Mouse (Mus musculus): ENCODE results near the gene Hsp90ab1.

Gene Hsp90ab1

DNA sequence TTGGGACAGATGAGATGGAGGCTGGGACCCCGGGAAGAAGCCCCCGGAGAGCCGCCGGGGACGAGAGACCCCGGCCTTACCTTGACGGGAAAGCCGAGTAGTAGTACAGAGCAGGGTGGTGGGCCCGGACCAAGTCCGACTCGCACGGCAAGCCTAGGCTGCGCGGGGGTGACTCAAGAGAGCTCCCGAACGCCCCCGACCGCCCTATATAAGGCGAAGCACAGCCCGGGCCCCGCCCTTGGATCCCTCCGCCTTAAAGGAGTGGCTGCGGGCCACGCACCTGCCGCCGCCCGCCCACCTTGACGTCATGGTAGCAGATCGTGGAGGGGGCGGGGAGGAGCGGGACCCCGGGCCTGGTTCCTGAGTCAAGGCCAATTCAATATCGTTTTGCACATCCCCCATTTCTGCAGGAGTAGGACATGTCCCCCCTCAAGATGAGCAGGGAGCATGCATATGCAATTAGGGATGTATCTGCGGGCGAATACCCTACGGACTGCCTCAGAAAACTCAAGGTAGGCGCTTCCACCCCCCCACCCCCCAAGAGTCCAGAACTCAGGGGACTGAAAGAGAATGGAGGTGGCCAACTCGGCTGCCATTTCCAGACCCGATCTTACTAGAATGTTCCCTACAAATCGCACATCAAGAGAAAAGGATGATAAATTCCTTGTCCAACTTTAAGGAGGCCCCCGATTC lies at the start of gene Hsp90ab1:
Hsp90ab1 (minus strand) TSS at position 185 of the 693 bp plus-strand sequence.
- peak; percentile 98 for DNase-seq (ENCODE audit: low spot score)

DNA sequence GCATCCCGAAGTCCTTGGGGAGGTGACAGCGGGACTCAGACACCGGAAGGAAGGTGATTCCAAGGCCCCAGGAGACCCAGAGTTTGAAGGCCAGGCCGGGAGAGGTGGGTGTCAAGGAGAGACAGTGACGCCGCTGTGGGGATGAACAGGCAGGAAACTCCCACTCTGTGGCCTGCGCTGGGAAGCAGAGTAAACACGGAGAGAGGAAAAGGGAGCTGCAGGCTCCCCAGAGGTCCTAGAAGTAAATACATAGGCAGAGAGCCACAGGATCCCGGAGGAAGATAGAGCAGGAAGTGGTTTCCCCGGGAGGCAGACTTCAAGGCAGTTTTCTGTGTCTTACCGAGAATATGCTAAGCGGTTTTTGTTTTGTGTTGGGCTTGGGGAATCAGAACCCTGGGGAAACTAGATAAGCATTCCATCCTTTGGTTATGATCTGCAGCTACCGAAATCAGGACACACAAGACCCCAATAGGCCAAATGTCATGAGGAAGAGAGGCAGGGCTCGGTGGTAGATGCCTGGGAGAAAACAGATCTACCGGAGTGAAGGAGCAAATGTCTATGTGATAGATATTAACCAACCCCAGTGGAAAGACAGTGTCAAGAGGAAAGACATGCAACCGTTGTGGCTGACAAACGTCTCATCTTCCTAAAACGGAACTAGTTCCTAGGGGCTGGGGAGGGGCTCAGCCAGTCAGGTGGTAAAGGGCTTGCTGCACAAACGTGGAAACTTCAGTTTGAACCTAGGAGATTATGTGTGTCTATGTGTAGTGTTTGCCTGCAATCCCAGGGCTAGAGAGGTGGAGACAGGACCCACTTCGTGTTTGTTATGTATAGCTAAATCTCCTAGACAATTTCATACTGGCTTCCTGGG lies 46.5 kb upstream of the Hsp90ab1 start:
- DNase-seq (ENCODE audit: low spot score), result peak; percentile 29

DNA sequence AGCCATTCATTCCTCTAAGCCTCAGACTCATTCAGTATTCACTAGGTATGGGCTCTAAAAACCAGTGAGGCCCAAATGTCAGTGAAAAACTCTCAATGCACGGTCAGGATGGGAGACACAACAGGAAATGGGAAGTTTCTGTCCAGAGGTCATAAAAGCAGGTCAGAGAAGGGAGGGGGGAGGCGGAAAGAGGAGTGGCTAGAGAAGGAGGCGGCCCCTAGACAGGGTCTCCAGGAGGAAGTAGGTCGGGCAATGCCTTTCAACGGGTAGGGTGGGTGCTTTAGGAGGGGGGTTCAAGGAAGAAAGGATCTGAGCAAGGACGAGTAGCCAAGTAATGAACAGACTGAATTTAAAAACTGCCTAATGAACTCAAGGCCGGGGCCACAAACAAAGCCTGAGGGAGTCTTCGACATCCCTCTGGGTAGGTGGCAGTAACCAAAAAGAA lies 45.9 kb upstream of the Hsp90ab1 start:
- peak; percentile 51 for DNase-seq (ENCODE audit: low spot score)

DNA sequence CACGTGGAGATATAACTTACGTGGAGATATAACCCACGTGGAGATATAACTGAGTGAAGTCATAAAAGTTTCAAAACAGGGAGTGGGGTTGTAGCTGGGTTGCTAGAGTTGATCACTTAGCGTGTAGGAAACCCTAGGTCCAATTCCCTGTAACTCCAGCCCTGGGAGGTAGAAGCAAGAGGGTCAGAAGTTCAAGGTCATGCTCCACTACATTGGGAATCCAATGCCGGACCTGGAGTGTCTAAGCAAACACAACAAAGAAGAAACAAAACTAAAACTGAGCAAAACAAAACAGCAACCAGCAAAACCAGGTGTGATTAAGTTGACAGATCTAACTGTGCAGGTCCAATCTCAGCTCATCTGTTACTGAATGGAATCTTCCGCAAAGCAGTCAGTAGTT lies 44.6 kb upstream of the Hsp90ab1 start:
- DNase-seq (ENCODE audit: low spot score), result no peak

DNA sequence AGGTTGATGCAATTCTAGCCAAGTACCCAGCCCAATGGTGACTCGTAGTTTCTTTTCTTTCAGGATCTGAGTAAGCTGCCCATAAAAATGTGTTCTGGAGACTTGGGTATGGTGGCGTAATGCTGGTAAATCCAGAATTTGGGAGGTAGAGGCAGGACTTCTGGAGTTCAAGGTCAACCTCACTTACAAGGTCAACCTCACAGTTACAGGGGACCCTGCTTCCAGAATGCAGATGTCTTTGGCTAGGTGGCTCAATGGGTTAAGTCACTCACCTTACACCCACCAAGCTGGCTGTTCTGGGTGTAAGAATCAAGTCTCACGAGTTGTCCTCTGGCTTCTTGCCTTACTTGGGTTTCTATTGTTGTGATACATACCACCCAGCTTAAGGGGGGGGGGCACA lies 43.6 kb upstream of the Hsp90ab1 start:
- no peak for DNase-seq (ENCODE audit: low spot score)

DNA sequence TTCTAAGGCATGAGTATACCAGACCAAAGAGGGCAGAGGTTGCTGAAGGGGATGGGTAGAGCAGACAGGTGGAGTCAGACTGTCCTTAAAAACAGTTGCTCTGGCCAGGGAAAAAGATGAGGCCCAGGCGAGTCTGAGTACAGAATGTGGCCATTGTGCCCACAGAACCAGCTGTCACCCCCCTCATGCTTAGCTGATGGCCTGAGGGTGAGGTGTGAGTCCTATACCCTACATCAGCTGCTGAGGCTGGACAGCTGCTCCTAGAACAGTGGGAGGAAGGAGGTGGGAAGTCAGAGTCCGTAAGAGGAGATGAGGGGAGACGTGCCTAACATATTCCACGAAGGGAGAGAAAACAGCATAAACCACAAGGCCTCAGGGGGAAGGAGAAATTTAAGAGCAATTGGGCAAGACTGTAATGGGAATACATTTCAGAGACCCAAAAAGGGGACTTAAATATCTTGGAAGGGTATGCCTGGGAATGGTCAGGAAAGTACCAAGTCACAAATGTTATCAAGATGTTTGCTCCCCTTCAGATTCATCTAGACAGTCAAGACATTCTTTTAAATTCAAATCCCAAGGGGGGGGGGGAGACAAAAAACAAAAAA lies 43.1 kb upstream of the Hsp90ab1 start:
- no peak for DNase-seq (ENCODE audit: low spot score)

DNA sequence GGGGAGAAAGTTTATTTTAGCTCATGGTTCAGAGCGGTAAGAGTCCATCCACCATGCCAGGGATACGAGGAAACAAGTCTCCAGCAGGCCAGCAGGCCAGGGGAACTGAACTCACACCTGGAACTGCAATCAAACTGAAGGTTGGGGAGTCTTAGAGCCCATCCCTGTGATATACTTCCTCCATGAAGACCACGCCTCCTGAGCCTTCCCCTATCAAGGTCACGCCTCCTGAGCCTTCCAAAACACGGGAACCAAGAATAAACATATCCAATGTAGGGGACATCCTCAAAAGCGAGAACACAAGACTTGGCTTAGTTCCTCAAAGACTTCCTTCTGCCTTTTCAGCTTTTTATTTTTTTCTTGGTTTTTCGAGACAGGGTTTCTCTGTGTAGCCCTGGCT lies 39.9 kb upstream of the Hsp90ab1 start:
- DNase-seq (ENCODE audit: low spot score), result peak; percentile 26

DNA sequence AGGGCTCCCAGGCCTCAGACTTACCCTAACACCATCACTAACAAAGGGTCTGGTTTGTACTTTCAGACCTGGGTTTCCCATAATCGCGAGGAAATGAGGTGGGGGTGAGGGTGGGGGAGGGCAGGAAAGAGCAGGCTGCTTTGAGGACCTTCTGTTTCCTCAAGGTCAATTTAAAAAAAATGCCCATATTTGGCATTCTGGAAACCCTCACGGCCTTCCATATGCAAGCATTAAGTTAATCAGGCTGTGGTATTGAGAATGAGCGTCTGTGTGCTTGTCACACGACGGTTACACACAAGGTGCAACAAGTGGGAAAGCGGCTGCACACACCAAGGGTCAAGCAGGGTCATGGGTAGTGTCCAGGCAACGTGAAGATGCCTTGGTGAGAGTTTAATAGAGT lies 38.9 kb upstream of the Hsp90ab1 start:
- DNase-seq (ENCODE audit: low spot score), result no peak

DNA sequence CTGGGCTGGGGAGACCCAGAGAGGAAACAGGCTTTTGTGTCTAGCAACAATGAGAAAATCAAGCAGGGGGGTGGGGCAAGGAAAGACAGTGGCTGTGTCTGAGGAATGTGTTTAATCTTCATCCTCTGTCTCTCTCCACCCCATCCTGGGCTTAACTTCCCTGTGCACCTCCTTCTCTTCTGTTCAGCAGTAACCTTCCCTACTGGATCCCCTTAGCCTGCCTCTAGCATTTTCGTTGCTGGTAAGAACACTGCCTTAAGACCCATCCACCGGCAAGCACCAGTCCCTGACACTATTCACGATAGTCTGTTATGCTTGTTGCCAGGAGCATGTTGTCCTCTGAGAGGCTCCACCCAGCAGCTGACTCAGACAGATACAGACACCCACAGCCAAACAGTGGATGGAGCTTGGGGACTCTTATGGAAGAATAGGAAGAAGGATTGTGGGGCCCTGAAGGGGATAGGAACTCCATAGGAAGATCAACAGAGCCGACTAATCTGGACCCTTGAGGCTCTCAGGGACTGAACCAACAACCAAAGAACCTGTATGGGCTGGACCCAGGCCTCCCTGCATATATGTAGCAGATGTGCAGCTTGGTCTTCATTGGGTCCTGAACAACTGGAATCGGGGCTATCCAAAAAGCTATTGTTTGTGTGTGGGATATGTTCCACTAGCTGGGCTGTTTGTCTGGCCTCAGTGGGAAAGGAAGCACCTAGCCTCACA lies 37.2 kb upstream of the Hsp90ab1 start:
- DNase-seq (ENCODE audit: low spot score), result peak; percentile 53

DNA sequence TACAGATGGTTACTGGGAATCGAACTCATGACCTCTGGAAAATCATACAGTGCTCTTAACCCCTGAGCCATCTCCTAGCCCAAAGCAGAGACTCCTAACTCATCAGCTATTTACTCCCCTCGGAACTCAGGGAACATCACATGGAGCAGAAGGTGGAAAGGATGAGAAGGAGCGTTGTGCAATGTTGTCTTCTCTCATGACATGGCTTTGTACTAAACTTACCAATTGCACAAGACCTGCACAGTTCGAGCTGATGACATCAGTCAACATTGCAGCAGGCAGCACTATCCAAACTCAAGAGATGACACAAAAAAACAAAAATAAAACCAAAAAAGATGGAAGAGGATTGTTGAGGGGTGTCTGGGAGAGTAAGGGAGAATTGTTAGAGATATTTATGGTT lies 35.3 kb upstream of the Hsp90ab1 start:
- DNase-seq (ENCODE audit: low spot score), result peak; percentile 29

DNA sequence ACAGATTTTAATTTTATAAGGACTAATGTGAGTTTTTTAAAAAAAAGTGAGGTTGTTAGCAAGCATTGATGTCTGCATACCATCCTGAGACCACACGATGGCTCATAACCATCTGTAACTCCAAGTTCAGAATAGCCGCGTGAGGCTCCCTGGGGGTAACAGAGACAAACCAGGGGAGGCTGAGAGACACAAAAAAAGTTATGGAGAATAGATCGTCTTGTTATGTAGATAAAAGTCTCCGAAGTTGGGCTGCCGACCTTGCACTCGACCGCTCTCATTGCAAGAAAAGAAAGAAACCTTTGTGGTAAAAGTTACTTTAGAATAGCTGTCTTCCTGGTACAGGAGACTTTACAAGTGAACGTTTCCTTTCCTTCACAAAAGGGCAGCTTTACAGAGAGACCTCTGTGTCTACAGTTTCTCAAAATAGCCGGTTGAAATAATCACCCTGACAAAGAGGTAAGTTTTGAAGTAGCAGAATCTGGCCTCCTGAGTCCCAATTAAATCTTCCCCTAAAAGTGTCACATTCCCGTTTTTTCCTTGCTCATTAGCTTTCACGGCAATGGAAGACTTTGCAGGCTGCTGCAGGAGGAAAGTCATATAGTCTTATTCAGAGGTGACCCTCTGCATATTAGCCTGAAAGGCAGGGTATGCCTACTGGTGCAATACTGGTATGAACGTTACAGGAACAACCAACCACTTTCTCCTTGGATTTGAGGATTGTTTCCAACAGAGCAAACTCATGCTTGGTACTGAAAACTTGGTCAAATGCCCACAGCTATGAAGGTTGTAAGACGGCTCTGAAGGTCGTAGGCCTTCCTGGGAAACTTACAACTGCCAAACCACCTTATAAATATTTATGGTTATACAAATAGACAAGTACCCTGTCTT lies 34.2 kb upstream of the Hsp90ab1 start:
- no peak for DNase-seq (ENCODE audit: low spot score)

DNA sequence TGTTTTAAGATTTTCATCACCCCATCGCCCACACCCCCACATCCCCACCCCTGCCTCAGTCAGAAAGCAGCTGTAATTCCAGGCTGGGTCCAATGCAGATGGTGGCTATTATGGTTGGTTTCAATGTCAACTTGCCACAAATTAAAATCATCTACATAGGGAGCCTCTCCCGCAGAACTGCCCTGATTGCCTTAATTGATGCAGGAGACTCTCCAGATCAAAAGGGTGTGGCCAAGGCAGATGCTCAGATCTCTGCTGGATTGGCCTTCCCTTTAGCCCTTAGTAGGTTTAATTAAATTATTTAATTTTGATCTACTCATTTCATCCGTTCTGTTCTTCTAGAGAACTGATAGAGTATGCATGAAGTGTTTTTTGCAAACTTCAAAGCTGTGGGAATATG lies 29.9 kb upstream of the Hsp90ab1 start:
- DNase-seq (ENCODE audit: low spot score), result no peak

DNA sequence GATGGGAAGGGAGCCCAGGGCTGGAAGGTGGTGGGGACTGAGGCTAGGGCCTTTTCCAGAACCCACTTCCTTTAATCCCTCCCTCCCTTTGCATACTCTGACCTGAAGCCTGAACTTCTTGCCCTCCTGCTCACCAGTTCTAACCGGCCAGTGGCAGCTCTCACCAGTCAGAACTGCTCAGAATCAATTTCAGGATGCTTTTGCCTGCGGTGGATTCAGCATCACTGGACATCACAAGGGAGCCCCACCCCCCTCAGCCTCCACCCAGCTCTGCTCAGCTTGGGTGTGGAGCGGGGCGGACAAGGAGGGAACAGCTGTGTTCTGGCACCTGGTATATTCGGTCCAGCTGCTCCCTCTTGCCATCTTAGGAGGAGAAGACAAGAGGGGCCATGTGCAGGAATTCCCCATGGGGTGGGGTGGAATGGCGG lies 28.8 kb upstream of the Hsp90ab1 start, which contains the start of gene Mymx:
Mymx (minus strand) TSS at position 226 of the 428 bp plus-strand sequence.
- no peak for DNase-seq (ENCODE audit: low spot score)

DNA sequence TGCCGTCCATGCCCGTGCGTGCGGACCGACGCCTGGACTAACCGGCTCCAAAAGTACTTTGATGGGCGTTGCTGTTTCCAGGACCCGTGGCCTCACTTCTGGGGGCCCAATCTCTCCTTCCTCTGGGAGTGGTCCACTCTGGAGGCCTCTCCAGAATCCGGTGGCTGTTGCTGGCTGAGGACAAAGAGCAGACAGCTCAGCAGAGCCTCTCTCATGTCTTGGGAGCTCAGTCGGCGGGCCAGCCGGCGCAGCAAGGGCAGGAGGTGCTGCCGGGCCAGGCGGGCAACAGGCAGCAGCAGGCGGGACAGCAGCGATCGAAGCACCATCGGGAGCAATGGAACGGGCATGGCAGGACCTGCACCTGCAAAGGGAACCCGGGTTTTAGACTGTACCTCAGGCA lies 28.3 kb upstream of the Hsp90ab1 start:
- DNase-seq (ENCODE audit: low spot score), result no peak

DNA sequence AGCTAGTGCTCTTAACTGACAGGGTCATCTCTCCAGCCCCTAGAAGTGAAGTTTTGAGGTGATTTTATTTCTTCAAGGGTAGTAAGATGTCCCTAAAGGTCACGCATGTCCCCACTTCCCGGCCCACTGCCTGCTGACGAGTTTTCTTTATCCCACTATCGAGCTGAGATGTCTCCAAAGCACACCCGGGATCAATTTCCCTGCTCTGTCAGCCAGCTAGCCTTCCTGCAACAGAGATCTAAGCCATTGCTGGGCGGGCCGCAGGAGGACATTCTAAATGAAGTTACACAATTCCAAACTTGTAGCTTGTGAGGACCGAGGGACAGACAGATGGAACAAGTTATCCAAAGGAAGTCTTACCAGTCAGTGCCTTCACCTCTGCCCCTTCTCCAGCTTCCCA lies 27.2 kb upstream of the Hsp90ab1 start:
- DNase-seq (ENCODE audit: low spot score), result no peak

DNA sequence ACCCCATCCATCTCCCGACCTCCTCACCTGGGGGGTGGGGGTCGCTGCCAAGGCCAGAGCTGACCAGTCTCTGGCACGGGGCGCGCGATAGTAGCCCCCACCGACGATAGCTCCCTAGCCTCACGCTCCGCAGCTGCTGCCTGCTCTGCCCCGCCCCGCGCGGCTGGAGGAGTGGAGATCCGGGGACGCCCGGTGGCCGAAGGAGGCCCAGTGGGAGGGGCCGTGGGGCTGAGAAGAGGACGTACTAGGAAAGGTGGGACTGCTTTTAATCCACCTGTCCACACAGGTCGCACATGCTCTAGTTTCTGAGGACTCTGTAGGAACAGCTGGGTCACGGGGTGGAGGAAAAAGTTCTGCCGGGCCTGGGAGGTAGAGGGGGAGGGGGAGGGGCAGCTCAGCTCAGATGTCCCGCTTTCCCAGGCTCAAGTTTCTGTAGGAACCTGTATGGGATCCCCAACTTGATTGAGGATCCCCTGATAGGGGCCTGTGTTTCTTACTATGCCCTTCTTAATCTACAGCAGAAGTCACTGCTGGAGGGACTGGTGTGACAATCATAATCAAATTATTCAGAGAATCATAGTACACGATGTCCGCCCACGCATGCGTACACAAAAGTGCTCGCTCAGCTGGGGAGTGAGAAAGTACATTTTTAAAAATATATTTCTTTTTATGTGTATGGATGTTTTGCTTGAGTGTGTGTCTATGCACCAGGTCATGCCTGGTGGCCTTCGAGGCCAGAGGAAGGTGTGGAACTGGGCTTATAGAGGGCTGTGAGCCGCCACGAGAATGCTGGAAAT lies 26.6 kb upstream of the Hsp90ab1 start, which contains the start of gene Slc29a1:
Slc29a1 (minus strand) TSS at position 161 of the 797 bp plus-strand sequence.
- peak; percentile 70 for DNase-seq (ENCODE audit: low spot score)

DNA sequence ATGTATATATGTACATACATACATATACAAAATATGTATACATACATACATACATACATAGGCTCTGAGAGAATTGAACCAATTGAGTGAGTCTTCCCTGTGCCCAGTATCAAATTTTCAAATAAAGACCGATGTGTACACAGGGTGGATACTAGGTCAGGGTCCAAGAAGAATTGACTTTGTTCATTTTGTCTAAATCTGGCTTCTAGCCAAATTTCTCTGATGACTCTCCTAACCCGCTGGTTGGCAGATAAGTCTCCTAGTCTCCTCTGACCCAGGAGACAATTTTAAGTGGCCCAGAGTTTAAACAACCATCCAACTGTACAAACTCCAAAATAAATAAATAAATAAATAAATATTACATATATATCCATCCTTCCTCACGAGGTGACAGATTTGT lies 25.8 kb upstream of the Hsp90ab1 start:
- no peak for DNase-seq (ENCODE audit: low spot score)

DNA sequence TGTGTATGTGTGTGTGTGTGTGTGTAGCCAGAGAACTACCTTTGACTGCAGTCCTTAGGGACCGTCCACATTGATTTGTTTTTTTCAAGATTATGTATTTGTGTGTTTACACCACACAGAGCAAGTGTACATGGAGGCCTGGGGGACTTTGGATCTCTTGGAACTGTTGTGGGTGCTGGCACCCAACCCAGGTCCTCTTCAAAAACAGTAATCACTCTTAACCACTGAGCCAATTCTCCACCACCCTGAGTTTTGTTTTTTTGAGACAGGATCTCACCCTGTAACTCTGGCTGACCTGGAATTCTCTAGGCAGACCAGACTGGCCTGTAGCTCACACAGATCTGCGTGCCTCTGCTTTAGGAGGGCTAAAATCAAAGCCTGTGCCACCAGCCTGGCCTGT lies 25.3 kb upstream of the Hsp90ab1 start:
- DNase-seq (ENCODE audit: low spot score), result no peak

DNA sequence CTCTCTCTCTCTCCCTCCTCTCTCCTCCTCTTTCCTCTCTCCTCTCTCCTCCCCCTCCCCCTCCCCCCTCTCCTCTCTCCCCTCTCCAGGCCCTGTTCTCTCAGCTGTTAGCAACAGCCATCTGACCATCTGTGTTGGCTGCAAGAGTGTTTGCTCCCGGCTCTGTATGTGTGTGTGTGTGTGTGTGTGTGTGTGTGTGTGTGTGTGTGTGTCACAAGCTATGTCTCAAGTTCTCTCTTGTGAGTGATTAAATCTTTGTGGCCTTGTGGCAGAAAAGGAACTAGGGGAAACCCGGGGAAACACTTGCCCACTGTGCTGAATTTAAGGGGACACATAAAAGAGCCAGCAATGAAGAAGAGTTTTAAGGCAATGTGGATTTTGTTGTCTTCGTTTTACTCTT lies 24.7 kb upstream of the Hsp90ab1 start:
- no peak for DNase-seq (ENCODE audit: low spot score)
